Mouse (Mus musculus) kidney, adult 8-10 months (tissue): ENCODE measurements around the gene Pef1.

Experiments
- DNase-seq, 2 experiments: peaks; one replicate each; pipeline ENCODE4 v3.0.0; 2022

The Pef1 gene

DNA sequence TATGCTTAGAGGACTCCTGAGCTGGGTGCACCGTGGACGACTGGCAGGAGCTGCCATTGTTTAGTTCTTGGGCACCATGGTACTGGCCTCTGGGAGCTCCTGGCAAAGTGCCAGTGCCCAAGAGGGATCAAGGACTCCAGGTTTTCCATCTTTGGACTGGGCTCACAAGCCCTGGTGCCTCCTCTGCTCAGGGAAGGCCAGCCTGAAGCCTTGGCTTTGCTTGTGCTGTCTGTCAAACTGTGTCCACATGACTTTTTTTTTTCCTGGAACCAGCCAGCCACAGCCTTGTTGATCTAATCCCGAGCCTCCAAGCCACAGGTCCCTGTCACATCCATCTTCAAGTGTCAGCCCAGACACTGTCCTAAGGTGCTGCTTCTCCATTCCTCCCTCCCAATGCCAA is 39.4 kb downstream of the Pef1 start:
- no peak for DNase-seq

DNA sequence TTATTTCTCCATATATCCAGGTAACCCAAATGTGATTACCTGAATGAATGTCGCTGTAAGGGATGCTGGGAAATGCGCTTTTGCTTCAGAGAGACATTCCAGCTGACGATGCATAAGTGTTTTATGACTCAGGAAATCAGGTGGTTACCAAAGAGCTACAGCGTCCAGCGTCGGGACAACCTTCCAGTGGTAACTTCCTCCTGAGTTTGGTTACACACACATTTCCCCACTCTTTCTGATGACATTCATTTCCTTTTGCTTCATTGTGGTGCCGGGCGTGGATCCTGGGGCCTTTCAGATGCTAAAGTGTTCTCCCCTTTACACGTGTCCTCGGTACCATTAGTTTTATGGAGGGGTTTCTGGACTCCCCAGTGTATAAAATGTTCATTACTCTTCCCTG is 46.0 kb downstream of the Pef1 start:
- DNase-seq = no peak

DNA sequence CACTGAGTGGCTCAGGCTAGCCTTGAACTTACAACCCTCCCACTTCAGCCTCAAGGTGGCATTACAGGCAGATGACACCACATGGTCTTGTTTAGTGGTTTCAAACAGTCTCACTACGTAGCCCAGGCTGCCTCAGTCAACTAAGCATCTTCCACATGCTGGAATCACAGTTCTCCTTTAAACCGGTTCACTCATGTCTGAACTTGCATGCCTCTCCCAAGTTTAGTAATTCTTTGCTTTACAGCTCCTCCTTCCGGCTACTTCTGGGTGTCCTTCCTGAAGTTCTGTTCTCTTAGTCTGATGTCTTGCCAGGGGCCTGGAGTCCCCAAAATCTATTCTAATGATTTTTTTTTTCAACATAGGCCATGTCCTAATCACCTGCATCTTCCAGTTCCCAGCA is 51.9 kb downstream of the Pef1 start:
- no peak for DNase-seq

DNA sequence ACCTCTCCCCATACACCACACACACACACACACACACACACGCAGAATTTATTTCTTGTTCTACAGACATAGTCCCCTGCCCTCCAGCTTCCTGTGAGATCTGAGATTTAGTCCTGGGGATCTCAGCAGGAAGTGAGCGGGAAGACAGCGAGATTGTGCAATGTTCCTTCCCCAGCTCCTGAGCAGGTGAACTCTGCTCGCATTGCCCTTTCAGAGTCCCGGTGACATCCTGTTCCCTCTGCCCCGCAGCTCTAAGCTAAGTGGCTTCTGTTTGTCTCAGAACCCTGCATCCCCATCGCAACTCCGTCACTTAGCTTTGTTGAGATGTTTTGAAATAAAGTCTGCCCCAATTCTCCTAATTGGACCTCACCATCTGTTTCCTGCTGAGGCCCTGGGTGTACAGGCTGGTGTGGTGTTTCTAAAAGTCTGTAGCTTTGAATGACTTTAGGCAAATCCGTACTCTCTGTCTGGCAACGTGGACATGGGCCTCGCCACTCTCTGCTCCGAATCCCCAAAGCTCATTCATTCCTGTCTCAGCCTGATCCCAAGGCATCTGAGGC is 54.5 kb downstream of the Pef1 start:
- DNase-seq = no peak

DNA sequence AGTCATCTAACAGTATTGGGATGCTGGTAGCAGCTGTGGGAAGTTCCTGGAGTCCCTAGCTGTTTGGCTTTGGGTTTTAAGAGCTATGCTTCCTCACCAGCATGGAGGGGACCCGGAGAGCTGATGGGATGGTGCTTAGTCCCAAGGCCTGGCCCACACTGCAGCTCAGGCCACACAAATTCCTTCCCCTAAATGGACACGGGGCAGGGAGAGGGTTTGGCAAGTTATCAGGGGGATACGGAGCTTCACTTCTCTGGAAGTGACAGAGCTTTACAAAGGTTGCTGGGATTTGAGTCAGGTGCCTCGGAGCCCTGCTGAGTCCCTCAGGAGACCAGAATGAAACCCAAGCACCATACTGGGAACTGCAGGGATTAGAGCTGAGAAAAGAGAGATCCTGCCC is 59.0 kb downstream of the Pef1 start:
- DNase-seq = no peak

DNA sequence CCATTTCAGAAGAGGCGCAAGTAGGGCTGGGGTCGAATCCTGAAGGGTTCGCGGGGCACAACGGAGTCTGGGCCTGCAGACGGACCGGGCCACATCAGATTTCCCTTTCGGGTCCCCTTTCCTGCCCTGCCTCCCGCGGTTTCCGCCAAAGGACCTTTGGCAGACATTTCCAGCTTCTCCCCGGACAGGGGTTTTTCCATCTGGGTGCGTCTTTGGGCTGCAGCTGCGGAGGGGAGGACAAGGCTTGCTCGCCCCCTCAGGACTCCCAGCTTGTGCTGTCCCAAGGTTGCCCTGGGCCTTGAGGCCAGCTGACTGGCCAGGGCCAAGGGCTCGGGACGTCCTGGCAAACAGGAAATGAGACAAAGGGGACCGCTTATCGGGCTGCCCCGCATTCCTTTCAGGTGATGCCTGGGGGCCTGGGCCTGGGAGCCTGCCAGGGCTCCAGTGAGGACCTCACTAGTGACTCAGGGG is 61.1 kb downstream of the Pef1 start:
- DNase-seq = peak; percentile 55 to 61

DNA sequence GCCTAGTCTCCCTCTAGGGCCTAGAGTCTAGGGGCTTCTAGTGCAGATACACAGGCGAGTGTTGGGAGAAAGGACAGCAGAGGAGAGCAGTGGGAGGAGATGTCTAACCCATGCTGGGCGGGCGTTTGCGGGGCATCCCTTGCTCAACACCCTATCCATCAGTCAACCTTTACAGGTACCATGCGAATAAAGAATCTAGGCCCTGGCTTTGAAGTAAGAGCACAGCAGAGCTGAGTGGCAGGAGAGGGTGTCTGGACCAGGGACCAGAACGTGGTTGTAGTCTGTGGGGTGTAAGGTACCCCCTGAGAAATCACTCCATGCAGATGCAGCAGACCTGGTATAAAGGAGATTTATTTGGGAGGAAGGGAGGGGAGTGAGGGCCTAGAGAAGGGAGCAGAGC is 61.8 kb downstream of the Pef1 start:
- no peak for DNase-seq

DNA sequence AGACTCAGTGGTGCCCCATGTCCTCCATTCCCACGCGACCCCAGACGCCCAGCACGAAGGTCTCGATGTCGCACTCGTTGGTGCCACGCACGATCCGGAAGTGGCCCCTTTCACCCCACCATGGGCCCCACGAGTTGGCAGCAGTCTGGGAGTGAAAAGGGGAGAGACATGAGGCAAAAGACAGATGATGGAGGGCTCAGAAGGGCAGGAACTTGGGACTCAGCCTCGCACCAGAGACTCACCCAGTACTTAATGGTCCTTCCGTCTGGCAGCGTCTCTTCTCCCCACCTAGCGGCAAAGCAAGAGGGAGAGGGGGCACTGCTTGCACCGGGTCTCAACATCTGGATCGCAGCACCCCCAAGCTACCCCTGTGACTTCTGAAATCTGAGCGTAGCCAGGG is 63.7 kb downstream of the Pef1 start:
- no peak for DNase-seq

DNA sequence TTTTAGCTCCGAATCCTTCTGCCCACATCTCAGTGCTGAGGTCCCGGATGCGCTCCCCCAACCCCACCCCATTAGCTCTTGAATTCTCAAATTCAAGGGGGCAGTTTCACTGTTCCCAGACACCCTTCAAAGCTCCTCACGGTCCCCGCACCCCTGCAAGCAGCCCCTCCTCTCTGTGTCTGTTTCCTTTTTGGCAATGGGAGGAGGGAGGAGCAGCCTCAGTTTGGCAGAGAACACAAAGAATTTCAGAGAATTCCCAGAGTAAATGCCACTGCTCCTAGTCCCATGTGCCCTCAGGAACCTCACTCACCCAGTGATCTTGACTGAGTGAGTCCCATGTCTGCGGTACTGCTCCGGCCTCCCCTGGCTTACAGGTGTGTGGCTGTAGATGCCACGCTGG is 64.2 kb downstream of the Pef1 start:
- DNase-seq = peak; percentile 19 to 22

DNA sequence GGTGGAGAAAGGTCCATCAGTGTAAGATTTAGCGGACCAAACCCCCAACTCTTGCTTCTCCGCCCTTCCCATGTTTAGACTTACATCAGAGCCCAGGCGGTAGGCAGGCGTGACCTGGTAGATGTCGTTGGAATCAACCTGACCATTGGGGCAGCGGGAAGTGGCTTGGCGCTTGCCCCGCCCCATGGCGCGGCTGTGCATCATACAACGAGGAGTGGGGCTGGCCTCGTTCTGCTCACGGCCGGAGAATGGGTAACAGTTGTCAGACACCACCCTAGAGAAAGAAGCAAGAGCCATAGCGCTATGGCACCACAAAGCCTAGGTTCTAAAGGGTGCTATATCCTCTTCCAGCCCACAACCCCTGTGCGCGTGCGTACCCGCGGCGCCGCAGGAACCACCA is 65.0 kb downstream of the Pef1 start:
- DNase-seq = peak in 1 of 2 experiments; percentile 20

DNA sequence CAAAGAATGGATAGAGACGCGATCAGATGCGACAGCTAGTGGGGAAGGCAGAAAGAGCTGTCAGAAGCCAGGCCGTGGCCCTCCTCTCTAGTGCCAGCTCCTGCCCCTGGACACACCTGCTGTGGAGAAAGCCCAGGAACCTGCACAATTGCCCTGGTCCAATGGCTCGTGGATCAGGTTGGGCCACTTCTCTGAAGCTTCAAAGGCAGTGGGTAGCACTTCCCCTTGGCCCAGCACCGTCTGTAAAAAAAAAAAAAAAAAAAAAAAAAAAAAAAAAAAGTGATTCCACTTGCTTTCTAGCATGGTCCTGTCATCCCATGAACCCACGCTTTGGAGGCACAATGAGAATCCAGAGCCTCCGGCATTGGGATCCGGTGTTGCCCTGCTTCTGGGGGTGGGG is 65.5 kb downstream of the Pef1 start:
- DNase-seq = peak in 1 of 2 experiments; percentile 22

DNA sequence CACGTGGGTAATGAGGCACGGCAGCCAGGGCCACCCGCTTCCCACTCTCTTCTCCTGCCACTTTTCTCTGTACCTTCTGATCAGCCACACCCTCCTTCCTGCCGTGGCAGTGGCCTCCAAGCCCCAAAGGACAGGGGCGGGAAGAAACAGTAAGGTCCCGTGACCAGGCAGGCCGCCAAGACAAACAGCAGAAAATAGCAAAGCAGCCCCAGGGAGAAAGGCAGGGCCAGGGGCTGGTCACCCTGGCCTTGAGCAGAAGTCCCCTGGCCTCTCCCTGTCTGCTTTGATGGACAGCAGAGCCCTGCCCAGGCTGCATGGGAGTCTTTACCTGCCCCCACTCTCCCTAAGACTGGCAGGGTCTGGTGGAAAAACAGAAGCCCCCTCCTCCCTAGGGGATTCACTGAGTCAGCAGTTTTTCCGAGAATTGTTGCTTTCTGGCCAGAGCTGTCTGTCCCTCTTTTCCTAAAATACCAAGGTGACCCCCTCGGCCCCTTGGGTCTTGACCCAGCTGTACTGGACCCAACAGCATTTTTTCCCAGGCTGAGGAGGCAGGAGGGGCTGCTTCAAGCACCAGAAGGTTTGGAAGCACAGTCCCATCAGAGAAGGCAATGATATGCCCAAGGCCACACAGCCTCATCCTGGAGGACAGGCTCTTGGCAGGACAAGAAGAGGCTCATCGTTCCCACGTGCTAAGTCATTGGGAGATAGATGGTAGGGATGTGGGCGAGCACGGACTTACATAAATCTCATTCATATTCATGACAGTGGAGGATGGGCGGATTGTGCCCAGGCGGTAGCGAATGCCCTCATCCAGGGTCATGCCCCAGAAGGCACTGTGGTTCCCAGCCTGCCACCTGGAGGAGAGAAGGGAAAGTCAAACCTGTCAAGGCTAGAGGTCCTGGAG is 66.2 kb downstream of the Pef1 start:
- peak; percentile 94 to 95 for DNase-seq

DNA sequence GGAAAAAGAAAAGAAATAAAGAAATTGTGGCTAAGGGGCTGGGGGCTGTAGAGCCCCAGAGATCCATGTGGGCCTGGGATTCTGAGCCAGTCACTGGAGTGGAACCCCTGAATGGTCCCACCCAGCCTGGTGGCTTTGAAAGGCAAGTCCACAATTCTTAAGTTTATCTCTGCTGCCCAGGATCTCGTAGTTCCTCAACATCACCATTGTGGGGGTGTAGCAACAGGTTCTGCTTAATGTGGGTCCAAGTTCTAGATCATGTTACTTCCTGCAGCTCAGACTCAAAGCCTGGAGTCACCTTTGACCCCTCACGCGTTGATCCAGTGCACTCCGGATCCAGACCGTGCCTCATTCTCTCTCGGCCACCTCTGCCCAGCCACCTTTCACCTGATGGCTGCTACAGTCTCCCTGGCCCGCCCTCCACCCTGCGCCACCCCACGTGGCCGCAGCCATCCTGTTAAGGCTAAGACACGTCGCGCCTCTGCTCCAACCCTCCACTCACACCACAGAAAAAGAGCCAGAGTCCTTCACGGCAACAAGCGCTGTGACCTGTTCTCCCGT is 67.1 kb downstream of the Pef1 start:
- DNase-seq = peak; percentile 69 to 76

DNA sequence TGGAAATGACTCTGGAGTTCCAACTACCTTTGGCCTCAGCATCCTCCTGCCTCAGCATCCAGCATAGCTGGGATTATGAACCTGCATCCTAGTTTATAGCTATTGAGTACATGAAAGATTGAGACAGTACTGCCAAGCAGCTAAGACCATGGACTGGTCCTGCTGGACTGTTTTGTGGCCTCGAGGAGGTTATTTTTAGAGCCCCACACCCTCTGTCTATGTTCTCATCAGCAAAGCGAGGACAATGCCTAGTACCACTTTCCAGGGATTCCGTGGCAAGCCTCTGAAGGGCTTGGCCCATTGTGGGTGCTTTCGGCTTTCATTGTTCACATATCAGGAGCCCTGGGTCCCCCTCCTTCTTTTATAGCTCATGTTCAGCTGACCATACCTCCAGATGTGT is 68.0 kb downstream of the Pef1 start:
- DNase-seq = no peak

DNA sequence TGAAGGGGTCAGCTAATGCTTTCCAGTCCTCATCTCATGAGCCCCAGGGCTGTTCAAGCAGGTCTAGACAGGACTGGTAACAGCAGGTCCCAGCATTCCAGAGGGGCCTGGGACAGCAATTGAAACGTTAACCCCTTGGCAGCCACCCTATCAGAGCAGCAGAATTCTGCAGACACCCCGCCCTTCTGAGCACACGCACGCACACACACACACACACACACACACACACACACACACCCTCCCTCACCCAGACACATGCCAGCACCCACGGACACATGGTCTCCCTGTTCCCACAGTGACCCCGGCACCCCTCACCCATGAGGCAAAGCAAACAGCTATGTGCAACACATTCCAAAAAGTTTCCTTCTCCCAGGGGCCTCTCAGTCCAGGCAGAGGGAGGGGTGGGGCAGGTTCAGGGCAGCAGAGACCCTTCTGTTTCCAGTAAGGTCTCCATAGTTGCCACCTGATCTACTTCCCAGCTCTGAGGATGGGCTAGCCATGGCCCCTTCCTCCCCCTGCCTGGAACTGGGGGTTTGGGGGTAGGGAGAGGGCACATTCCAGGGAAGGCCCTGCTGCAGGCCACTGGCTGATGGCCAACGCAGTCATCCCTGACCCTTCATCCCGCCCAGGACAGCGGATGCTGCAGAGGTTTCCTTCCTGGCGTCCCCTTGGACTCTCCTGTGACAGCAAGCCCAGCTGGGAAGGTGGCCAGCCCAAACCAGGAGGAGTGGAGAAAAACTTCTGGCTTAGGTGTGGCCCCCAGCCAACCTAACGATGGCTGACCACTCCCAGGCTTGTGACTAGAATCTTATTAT is 69.8 kb downstream of the Pef1 start:
- peak; percentile 94 for DNase-seq

DNA sequence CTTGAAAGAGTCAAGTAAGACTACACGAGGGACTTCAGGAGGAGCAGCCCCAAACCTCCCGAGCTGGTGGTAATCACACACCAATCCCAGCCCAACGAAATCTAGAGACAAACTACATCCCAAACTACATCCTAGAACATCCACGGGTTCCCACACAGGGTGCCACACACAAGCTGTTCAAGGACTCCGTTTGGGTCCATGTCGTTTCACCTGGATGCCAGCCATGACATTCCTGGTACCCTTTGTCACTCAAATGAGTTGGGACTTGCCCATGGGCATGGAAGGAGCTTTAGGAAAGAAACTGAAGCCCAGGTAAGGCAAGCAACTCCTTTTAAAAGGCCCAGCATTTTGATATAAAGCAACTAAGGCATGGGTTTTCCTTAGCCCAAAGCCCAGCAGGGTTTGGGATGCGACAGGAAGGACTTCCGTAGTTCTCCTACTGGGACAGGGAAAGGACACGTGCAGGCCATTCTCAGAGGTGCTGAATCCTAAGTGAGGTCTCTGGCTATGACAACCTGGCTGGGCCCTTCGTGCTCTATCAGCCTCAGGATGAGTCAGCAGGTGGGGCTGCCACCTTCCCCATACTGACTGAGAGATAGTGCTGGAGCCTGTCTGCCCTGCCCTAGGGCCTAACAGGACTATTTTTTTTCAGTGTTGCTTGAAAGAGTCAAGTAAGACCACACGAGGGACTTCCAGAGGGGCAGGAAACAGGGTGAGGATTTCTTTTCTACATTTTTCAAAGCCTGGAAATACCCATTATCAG is 70.9 kb downstream of the Pef1 start:
- peak; percentile 40 to 41 for DNase-seq

DNA sequence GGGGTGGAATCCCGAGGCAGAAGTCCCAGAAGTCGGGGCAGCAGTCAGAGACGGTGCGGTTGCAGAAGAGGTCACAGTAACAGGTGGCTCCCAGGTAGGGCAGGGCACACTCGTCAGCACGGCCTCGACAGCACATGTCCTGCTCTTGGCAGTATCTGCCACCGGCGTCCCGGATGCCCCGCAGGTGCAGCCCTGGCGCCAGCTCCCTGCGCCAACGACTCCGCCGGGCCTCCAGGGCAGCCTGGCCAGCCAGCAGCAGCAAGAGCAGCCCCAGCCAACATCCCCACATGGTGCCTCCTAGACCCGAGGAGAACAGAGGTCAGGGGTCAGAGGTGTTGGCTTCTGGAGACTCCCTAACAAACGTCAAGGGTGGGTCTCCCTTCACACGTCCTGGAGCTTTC is 71.6 kb downstream of the Pef1 start:
- DNase-seq = peak; percentile 39

DNA sequence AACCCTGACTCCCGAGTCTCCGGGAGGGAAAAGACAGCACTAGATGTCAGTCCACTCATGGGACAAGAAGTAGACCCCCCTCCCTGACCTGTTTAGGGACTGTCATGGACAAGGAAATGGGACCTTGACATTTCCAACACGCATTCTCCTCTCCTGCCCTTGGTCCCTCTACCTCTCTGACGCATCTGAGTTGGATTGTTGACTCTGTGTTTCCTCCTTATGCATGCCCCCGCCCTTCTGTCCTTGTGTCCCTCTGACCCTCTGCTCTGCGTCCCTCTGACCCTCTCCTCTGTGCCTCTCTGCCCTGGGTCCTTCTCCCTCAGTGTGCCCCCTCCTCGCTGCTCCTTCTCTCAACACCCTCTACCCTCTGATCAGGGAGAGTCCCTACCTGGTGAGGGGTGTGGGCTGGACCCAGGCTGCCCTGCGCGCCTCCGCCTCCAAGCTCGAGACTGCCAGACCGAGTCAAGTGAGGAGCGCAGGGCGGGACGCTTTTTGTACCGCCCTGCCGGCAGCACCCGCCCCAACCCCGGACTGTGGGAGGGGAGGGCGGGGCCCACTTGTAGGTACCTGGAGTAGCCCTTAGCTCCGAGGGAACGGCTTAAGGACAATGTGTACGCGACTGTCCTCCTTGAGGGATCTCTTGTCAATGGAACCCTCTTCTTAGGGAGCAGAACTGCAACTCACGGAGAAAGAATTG is 72.1 kb downstream of the Pef1 start:
- DNase-seq = peak; percentile 84 to 87

DNA sequence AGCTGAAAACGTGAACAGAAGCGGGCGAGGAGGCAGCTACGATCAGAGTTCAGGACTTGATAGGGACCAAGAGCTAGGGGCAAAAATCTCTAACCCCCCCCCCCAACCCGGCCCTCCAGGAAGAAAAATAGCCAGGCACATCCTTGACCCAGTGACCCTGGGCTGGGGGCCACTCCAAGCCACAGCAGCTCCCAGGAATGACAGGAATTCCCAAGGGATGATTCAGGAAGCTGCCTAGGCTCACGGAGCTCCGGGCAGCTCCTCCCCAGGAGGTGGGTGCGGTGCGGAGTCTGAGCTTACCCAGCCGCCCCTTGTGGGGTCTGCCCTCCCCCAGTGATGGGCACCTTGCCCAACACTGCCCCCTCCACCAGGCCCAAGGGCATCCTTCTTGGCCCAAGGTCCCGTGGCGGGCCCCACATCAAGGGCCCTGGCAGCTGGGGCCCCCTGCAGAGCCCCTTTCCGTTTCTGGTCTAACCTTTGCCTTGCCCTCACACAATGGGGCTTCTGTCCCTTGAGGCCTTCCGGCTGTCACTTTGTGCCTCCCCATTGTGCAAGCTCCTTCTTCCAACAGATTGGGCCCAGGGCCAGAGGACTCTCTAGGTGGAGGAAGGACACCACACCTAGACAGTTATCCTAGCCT is 72.8 kb downstream of the Pef1 start, which contains the start of gene Tinagl1:
Gene Tinagl1, minus strand, starts transcription at position 51 of the 640 bp plus-strand sequence.
- DNase-seq = peak; percentile 55 to 62

DNA sequence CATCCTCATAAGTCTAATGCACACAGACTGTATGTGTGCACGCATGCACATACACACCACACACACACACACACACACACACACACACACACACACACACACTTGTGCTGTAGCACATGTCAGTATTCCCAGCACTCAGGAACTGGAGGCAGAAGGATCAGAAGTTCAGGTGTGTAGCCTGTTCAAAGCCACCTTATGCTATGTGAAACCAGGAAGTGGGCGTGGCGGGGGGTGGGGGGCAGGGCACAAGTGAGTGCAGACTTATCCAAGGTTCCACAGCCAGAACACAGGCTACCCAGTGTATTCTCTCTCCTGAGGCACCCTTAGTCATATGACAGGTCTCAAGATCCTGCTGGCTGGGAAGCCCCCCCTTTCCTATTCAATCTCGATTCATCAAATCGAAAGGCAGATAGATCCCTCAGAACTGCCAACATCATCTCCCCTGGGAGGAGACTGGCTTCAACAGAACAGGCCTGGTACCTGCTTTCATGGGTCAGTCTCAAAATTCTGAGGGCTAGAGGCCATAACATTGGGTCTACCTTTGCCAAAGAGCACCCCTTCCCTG is 73.9 kb downstream of the Pef1 start:
- no peak for DNase-seq

DNA sequence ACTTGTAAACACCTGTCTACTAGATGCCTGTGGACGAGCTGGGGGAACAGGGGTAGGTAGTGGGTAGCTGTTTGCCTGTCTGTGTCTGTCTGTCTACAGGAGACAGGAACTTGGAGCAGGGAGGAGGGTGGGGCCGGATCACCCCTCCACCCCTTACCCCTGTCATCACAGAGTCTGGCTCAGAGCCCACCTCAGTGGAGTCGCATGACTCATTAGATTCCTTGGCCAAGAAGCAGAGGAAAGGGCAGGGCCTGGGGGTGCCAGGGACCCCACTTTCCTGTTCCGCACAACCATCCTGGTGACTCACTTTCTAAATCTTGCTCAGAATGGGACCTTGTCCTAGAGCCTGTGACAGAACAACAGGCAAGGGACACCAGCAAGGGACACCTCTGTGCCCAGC is 74.7 kb downstream of the Pef1 start:
- DNase-seq = peak; percentile 54 to 65
